Mouse (Mus musculus): Measurements from ENCODE around the gene Cep63. TPM values are rescaled to one million over a fixed set of nuclear protein-coding genes. Genes with fewer than 3 reads are reported as not detected.
A peak's percentile ranks its signal among the peaks of the same experiment; 100 is the strongest.

Cep63 gene
- total RNA-seq, 2 experiments from 2014 or later = 29.3 to 30.2 TPM

- DNase-seq = no peak
Observed at GRCm38 (mm10) chr9:102581921-102582469, 44.3 kb downstream of the Cep63 start.

GRCm38 (mm10) chr9:102577480-102577879, 48.9 kb downstream of the Cep63 start:
- DNase-seq = no peak
- intact Hi-C loops (cut with DNase I) = no loop called here

More at GRCm38 (mm10) chr9:102581921-102582469, 44.3 kb downstream of the Cep63 start:
- intact Hi-C loops (cut with DNase I) = no loop called here

- intact Hi-C loops (cut with DNase I) = no loop called here
- DNase-seq = no peak
Observed at GRCm38 (mm10) chr9:102572888-102573287, 53.4 kb downstream of the Cep63 start.

GRCm38 (mm10) chr9:102558463-102558862, 67.9 kb downstream of the Cep63 start:
- intact Hi-C loops (cut with DNase I) = no loop called here
- DNase-seq = no peak

GRCm38 (mm10) chr9:102553781-102554180, 72.6 kb downstream of the Cep63 start:
- intact Hi-C loops (cut with DNase I) = no loop called here
- peak; percentile 77 for DNase-seq

- intact Hi-C loops (cut with DNase I) = no loop called here
- no peak for DNase-seq
Observed at GRCm38 (mm10) chr9:102551771-102552170, 74.6 kb downstream of the Cep63 start.

GRCm38 (mm10) chr9:102549211-102549610, 77.1 kb downstream of the Cep63 start:
- DNase-seq = no peak
- intact Hi-C loops (cut with DNase I) = loop anchor here (10.0 kb wide), 3 partner anchors 194 to 1234 kb away; partner anchors contain the start of gene Ephb1

GRCm38 (mm10) chr9:102547028-102547354, 79.3 kb downstream of the Cep63 start:
- intact Hi-C loops (cut with DNase I) = loop anchor here (10.0 kb wide), 3 partner anchors 192 to 1232 kb away; partner anchors contain the start of gene Ephb1
- DNase-seq = no peak

- intact Hi-C loops (cut with DNase I) = loop anchor here (10.0 kb wide), 3 partner anchors 192 to 1232 kb away; partner anchors contain the start of gene Ephb1
Observed at GRCm38 (mm10) chr9:102546256-102547027, 79.9 kb downstream of the Cep63 start.

GRCm38 (mm10) chr9:102545406-102546255, 80.7 kb downstream of the Cep63 start:
- peak; percentile 63 for DNase-seq
- intact Hi-C loops (cut with DNase I) = loop anchor here (10.0 kb wide), 3 partner anchors 191 to 1231 kb away; partner anchors contain the start of gene Ephb1

More at GRCm38 (mm10) chr9:102546256-102547027, 79.9 kb downstream of the Cep63 start:
- DNase-seq = no peak

GRCm38 (mm10) chr9:102544773-102545366, 81.5 kb downstream of the Cep63 start:
- intact Hi-C loops (cut with DNase I) = loop anchor here (10.0 kb wide), 3 partner anchors 190 to 1230 kb away; partner anchors contain the start of gene Ephb1
- peak; percentile 91 for DNase-seq

- peak; percentile 85 for DNase-seq
- intact Hi-C loops (cut with DNase I) = loop anchor here (10.0 kb wide), 3 partner anchors 189 to 1229 kb away; partner anchors contain the start of gene Ephb1
Observed at GRCm38 (mm10) chr9:102544116-102544772, 82.1 kb downstream of the Cep63 start.

GRCm38 (mm10) chr9:102543761-102544115, 82.6 kb downstream of the Cep63 start:
- DNase-seq = no peak

GRCm38 (mm10) chr9:102542540-102542939, 83.8 kb downstream of the Cep63 start:
- DNase-seq = no peak
- intact Hi-C loops (cut with DNase I) = loop anchor here (10.0 kb wide), 3 partner anchors 188 to 1228 kb away; partner anchors contain the start of gene Ephb1

More at GRCm38 (mm10) chr9:102543761-102544115, 82.6 kb downstream of the Cep63 start:
- intact Hi-C loops (cut with DNase I) = loop anchor here (10.0 kb wide), 3 partner anchors 189 to 1229 kb away; partner anchors contain the start of gene Ephb1

- no peak for DNase-seq
- intact Hi-C loops (cut with DNase I) = loop anchor here (10.0 kb wide), 3 partner anchors 187 to 1227 kb away; partner anchors contain the start of gene Ephb1
Observed at GRCm38 (mm10) chr9:102541666-102542065, 84.7 kb downstream of the Cep63 start.

- intact Hi-C loops (cut with DNase I) = loop anchor here (10.0 kb wide), 3 partner anchors 185 to 1225 kb away; partner anchors contain the start of gene Ephb1
- no peak for DNase-seq
Observed at GRCm38 (mm10) chr9:102539699-102540098, 86.6 kb downstream of the Cep63 start.

- intact Hi-C loops (cut with DNase I) = no loop called here
- no peak for DNase-seq
Observed at GRCm38 (mm10) chr9:102536968-102537367, 89.4 kb downstream of the Cep63 start.

All from left cerebral cortex, postnatal 4 days (tissue).